8 mouse cellular contexts compared by ENCODE assay signal in genomic region chr8:84197141-84197921, GRCm38 (mm10). TPM values are rescaled to one million over a fixed set of nuclear protein-coding genes. Genes with fewer than 3 reads are reported as not detected.
DNase-seq lines count a peak whose midpoint lies in the region; ATAC-seq lines count a peak whose summit lies in the region.

No protein-coding gene starts in this region.

- no peak for ATAC-seq in erythroblast, adult 5-6 weeks (replicated peaks; ENCODE audit: low FRiP score, poor library complexity, severe bottlenecking)
- peak; percentile 50 for ATAC-seq in embryonic facial prominence, embryonic 13.5 days (ENCODE audit: insufficient number of reproducible peaks, insufficient read depth, low FRiP score, low TSS enrichment, low read depth)
- no peak for ATAC-seq in liver, embryonic 12.5 days
- ATAC-seq in monocyte, adult 5-6 weeks (replicated peaks; ENCODE audit: insufficient number of reproducible peaks, low FRiP score, low TSS enrichment, poor library complexity, severe bottlenecking), result peak; percentile 10; the same call in 1 of the 2 replicates
- ATAC-seq in stomach, embryonic 14.5 days (ENCODE audit: insufficient number of reproducible peaks, insufficient read depth, low FRiP score, low read depth), result peak; percentile 49

- peaks cover 64% of the 10 kb centered on the region for H3K4me1 ChIP-seq in erythroblast, embryonic 14.5 days (ENCODE audit: control insufficient read depth)
- H3K4me1 ChIP-seq in embryonic facial prominence, embryonic 13.5 days, result peaks cover 59% of the 10 kb centered on the region
- peaks cover 60% of the 10 kb centered on the region for H3K4me1 ChIP-seq in heart, embryonic 10.5 days
- peaks cover 66% of the 10 kb centered on the region for H3K4me1 ChIP-seq in liver, embryonic 12.5 days
- H3K4me1 ChIP-seq in stomach, embryonic 14.5 days (ENCODE audit: control insufficient read depth, insufficient read depth, low read length), result peaks cover 44% of the 10 kb centered on the region

- no peaks in the 10 kb centered on the region for H3K36me3 ChIP-seq in erythroblast, embryonic 14.5 days (ENCODE audit: control insufficient read depth)
- no peaks in the 10 kb centered on the region for H3K36me3 ChIP-seq in embryonic facial prominence, embryonic 13.5 days
- no peaks in the 10 kb centered on the region for H3K36me3 ChIP-seq in heart, embryonic 10.5 days
- no peaks in the 10 kb centered on the region for H3K36me3 ChIP-seq in liver, embryonic 12.5 days
- H3K36me3 ChIP-seq in stomach, embryonic 14.5 days (ENCODE audit: control insufficient read depth, insufficient read depth, low read length), result peaks cover 2% of the 10 kb centered on the region; the same call in 1 of the 2 replicates

- H3K9ac ChIP-seq in embryonic facial prominence, embryonic 13.5 days, result peak overlapping the region; percentile 79
- H3K9ac ChIP-seq in liver, embryonic 12.5 days, result peak overlapping the region; percentile 69
- peak overlapping the region; percentile 50 for H3K9ac ChIP-seq in stomach, embryonic 14.5 days (replicated peaks; ENCODE audit: low read depth, low read length)

- H3K27ac ChIP-seq in embryonic facial prominence, embryonic 13.5 days, result peak overlapping the region; percentile 99
- peak overlapping the region; percentile 98 for H3K27ac ChIP-seq in heart, embryonic 10.5 days
- peak overlapping the region; percentile 86 for H3K27ac ChIP-seq in liver, embryonic 12.5 days
- peak overlapping the region; percentile 95 for H3K27ac ChIP-seq in stomach, embryonic 14.5 days (ENCODE audit: low read length)

- peak overlapping the region; percentile 66 for H3K4me2 ChIP-seq in embryonic facial prominence, embryonic 13.5 days
- H3K4me2 ChIP-seq in liver, embryonic 12.5 days, result peak overlapping the region; percentile 92
- H3K4me2 ChIP-seq in stomach, embryonic 14.5 days (replicated peaks; ENCODE audit: low read depth, low read length), result peak overlapping the region; percentile 51

- under 1% methylated on average over 43 of the region's 43 CpGs for WGBS in embryonic facial prominence, embryonic 13.5 days
- WGBS in heart, embryonic 10.5 days, result 3% methylated on average over 43 of the region's 43 CpGs
- 5% methylated on average over 43 of the region's 43 CpGs for WGBS in liver, embryonic 12.5 days (ENCODE audit: insufficient replicate concordance)
- WGBS in stomach, embryonic 14.5 days, result 2% methylated on average over 43 of the region's 43 CpGs

- peak overlapping the region; percentile 62 for H3K4me3 ChIP-seq in erythroblast, embryonic 14.5 days (replicated peaks)
- peak overlapping the region; percentile 56 for H3K4me3 ChIP-seq in embryonic facial prominence, embryonic 13.5 days
- H3K4me3 ChIP-seq in heart, embryonic 10.5 days, result peak overlapping the region; percentile 73
- peak overlapping the region; percentile 60 for H3K4me3 ChIP-seq in liver, embryonic 12.5 days
- peak overlapping the region; percentile 40 for H3K4me3 ChIP-seq in stomach, embryonic 14.5 days (ENCODE audit: low read depth, low read length)

- DNase-seq in heart, embryonic 10.5 days (ENCODE audit: low spot score), result peak; percentile 95
- DNase-seq in kidney, adult 8-10 months, result peak; percentile 76 to 80

- peaks cover 54% of the 10 kb centered on the region for H3K27me3 ChIP-seq in erythroblast, embryonic 14.5 days (ENCODE audit: control insufficient read depth)
- no peaks in the 10 kb centered on the region for H3K27me3 ChIP-seq in embryonic facial prominence, embryonic 13.5 days
- H3K27me3 ChIP-seq in heart, embryonic 10.5 days (ENCODE audit: insufficient read depth, poor library complexity, severe bottlenecking), result no peaks in the 10 kb centered on the region
- peaks cover 39% of the 10 kb centered on the region for H3K27me3 ChIP-seq in liver, embryonic 12.5 days (replicated peaks)
- H3K27me3 ChIP-seq in stomach, embryonic 14.5 days (ENCODE audit: control insufficient read depth, insufficient read depth, low read length), result no peaks in the 10 kb centered on the region

- peaks cover 3% of the 10 kb centered on the region; the same call in 1 of the 2 replicates for H3K9me3 ChIP-seq in erythroblast, embryonic 14.5 days (ENCODE audit: control insufficient read depth, low read length)
- no peaks in the 10 kb centered on the region for H3K9me3 ChIP-seq in embryonic facial prominence, embryonic 13.5 days
- no peaks in the 10 kb centered on the region for H3K9me3 ChIP-seq in heart, embryonic 10.5 days
- H3K9me3 ChIP-seq in liver, embryonic 12.5 days (replicated peaks), result no peaks in the 10 kb centered on the region
- H3K9me3 ChIP-seq in stomach, embryonic 14.5 days (ENCODE audit: control insufficient read depth, low read depth, low read length), result no peaks in the 10 kb centered on the region

RNA-seq across cellular contexts. Expression of gene Nanos3, which starts 12.3 kb away (rescaled TPM):
- polyA plus RNA-seq in erythroblast, embryonic 14.5 days (2012), result not detected in 2 replicates
- total RNA-seq in erythroblast, adult 5-6 weeks (2015; ENCODE audit: low replicate concordance), result not detected in 2 replicates
- total RNA-seq in erythroblast, adult 5-6 weeks (2017; ENCODE audit: low replicate concordance), result not detected in 2 replicates
- 2.9 and 5.2 TPM in 2 replicates for polyA plus RNA-seq in embryonic facial prominence, embryonic 13.5 days (2015; fragmentation: Nextera tagmentation; extraction: Ambion mirVana)
- polyA plus RNA-seq in heart, embryonic 10.5 days (2016; fragmentation: Nextera tagmentation; extraction: Ambion mirVana), result 1.2 and 2.3 TPM in 2 replicates
- polyA plus RNA-seq in liver, embryonic 12.5 days (2016; fragmentation: Nextera tagmentation; extraction: Ambion mirVana), result 0.61 and 1.3 TPM in 2 replicates
- total RNA-seq in monocyte, adult 5-6 weeks (2017), result not detected in 3 replicates
- polyA plus RNA-seq in stomach, embryonic 14.5 days (2014; fragmentation: Nextera tagmentation; extraction: Ambion mirVana), result 3.3 and 5.0 TPM in 2 replicates

RNA-seq across cellular contexts. Expression of gene Zswim4, which starts 39.5 kb away (rescaled TPM):
- 0.44 and 0.65 TPM in 2 replicates for polyA plus RNA-seq in erythroblast, embryonic 14.5 days (2012)
- total RNA-seq in erythroblast, adult 5-6 weeks (2015; ENCODE audit: low replicate concordance), result 3.1 and 3.5 TPM in 2 replicates
- 6.3 and 7.4 TPM in 2 replicates for total RNA-seq in erythroblast, adult 5-6 weeks (2017; ENCODE audit: low replicate concordance)
- polyA plus RNA-seq in embryonic facial prominence, embryonic 13.5 days (2015; fragmentation: Nextera tagmentation; extraction: Ambion mirVana), result 19.6 and 22.6 TPM in 2 replicates
- polyA plus RNA-seq in heart, embryonic 10.5 days (2016; fragmentation: Nextera tagmentation; extraction: Ambion mirVana), result 14.4 and 17.5 TPM in 2 replicates
- polyA plus RNA-seq in liver, embryonic 12.5 days (2016; fragmentation: Nextera tagmentation; extraction: Ambion mirVana), result 3.6 and 5.0 TPM in 2 replicates
- total RNA-seq in monocyte, adult 5-6 weeks (2017), result 11.8 to 12.1 TPM (median 11.9 TPM) in 3 replicates
- 9.3 and 9.5 TPM in 2 replicates for polyA plus RNA-seq in stomach, embryonic 14.5 days (2014; fragmentation: Nextera tagmentation; extraction: Ambion mirVana)

RNA-seq across cellular contexts. Expression of gene 4930432K21Rik, which starts 49.5 kb away (rescaled TPM):
- not detected in 2 replicates for polyA plus RNA-seq in erythroblast, embryonic 14.5 days (2012)
- total RNA-seq in erythroblast, adult 5-6 weeks (2015; ENCODE audit: low replicate concordance), result not detected in 2 replicates
- total RNA-seq in erythroblast, adult 5-6 weeks (2017; ENCODE audit: low replicate concordance), result 0.43 TPM in 1 of 2 replicates, not detected in the other
- 1.4 and 1.8 TPM in 2 replicates for polyA plus RNA-seq in embryonic facial prominence, embryonic 13.5 days (2015; fragmentation: Nextera tagmentation; extraction: Ambion mirVana)
- 0.79 and 1.5 TPM in 2 replicates for polyA plus RNA-seq in heart, embryonic 10.5 days (2016; fragmentation: Nextera tagmentation; extraction: Ambion mirVana)
- 0.28 and 0.58 TPM in 2 replicates for polyA plus RNA-seq in liver, embryonic 12.5 days (2016; fragmentation: Nextera tagmentation; extraction: Ambion mirVana)
- total RNA-seq in monocyte, adult 5-6 weeks (2017), result 1.8 to 2.1 TPM in 2 of 3 replicates, not detected in the other
- polyA plus RNA-seq in stomach, embryonic 14.5 days (2014; fragmentation: Nextera tagmentation; extraction: Ambion mirVana), result 0.59 and 0.94 TPM in 2 replicates

RNA-seq across cellular contexts. Expression of gene Cc2d1a, which starts 49.6 kb away (rescaled TPM):
- polyA plus RNA-seq in erythroblast, embryonic 14.5 days (2012), result 1.0 and 1.4 TPM in 2 replicates
- 4.2 and 7.3 TPM in 2 replicates for total RNA-seq in erythroblast, adult 5-6 weeks (2015; ENCODE audit: low replicate concordance)
- 0.60 and 2.5 TPM in 2 replicates for total RNA-seq in erythroblast, adult 5-6 weeks (2017; ENCODE audit: low replicate concordance)
- 28.2 and 30.7 TPM in 2 replicates for polyA plus RNA-seq in embryonic facial prominence, embryonic 13.5 days (2015; fragmentation: Nextera tagmentation; extraction: Ambion mirVana)
- polyA plus RNA-seq in heart, embryonic 10.5 days (2016; fragmentation: Nextera tagmentation; extraction: Ambion mirVana), result 19.5 and 19.7 TPM in 2 replicates
- 8.2 and 9.6 TPM in 2 replicates for polyA plus RNA-seq in liver, embryonic 12.5 days (2016; fragmentation: Nextera tagmentation; extraction: Ambion mirVana)
- total RNA-seq in monocyte, adult 5-6 weeks (2017), result 8.7 to 18.5 TPM (median 16.1 TPM) in 3 replicates
- 17.9 and 18.2 TPM in 2 replicates for polyA plus RNA-seq in stomach, embryonic 14.5 days (2014; fragmentation: Nextera tagmentation; extraction: Ambion mirVana)

RNA-seq across cellular contexts. Expression of gene D8Ertd738e, which starts 52.2 kb away (rescaled TPM):
- polyA plus RNA-seq in erythroblast, embryonic 14.5 days (2012), result 43.2 and 62.9 TPM in 2 replicates
- total RNA-seq in erythroblast, adult 5-6 weeks (2015; ENCODE audit: low replicate concordance), result 53.7 and 79.2 TPM in 2 replicates
- 25.5 and 34.4 TPM in 2 replicates for total RNA-seq in erythroblast, adult 5-6 weeks (2017; ENCODE audit: low replicate concordance)
- 318 and 344 TPM in 2 replicates for polyA plus RNA-seq in embryonic facial prominence, embryonic 13.5 days (2015; fragmentation: Nextera tagmentation; extraction: Ambion mirVana)
- polyA plus RNA-seq in heart, embryonic 10.5 days (2016; fragmentation: Nextera tagmentation; extraction: Ambion mirVana), result 353 and 374 TPM in 2 replicates
- 249 and 259 TPM in 2 replicates for polyA plus RNA-seq in liver, embryonic 12.5 days (2016; fragmentation: Nextera tagmentation; extraction: Ambion mirVana)
- 106 to 180 TPM (median 151 TPM) in 3 replicates for total RNA-seq in monocyte, adult 5-6 weeks (2017)
- polyA plus RNA-seq in stomach, embryonic 14.5 days (2014; fragmentation: Nextera tagmentation; extraction: Ambion mirVana), result 341 and 358 TPM in 2 replicates

Comparison
In these comparisons a context has a peak if more than half of its experiments do, and no peak if none do; other contexts are left out.
1. ATAC-seq: peak in embryonic facial prominence, embryonic 13.5 days (single experiment), monocyte, adult 5-6 weeks (single experiment) and stomach, embryonic 14.5 days (single experiment); none in erythroblast, adult 5-6 weeks (single experiment) and liver, embryonic 12.5 days (single experiment).
2. Peak in every context shown above with its lines, with median percentiles within 50 percentile points of each other: H3K4me3 ChIP-seq, H3K27ac ChIP-seq, H3K4me2 ChIP-seq and H3K9ac ChIP-seq.